Mouse (Mus musculus): ENCODE results near the gene Mboat7.
"Not testable (repeated sequence)": the region's sequence is repeated elsewhere in the genome, so short reads cannot be mapped to it uniquely, and the experiment has no call there.

Gene Mboat7

GRCm38 (mm10) chr7:3692987-3693808 lies at the start of gene Mboat7:
TSS of gene Mboat7 (minus strand) at chr7:3693523.
- peak; percentile 98 for DNase-seq

DNA sequence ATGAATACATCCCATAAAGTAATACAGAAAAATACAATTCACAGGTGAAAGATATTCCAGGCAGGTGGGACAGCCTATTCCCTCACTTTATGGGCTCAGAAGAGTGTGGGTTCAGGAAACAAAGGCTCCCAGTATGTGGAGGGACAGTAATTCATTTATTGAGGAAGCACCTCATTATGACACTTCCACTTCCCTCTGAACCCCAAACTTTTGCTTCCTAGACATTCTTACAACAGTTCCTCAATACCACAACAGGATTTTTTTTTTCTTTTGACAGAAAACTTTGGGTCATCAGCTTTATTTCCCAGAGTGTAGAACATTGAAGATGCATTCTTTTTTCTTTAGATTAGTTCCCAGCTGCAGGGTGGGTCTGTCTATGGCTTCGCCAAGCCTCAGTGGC lies 39.4 kb upstream of the Mboat7 start:
- not testable (repeated sequence) for DNase-seq

DNA sequence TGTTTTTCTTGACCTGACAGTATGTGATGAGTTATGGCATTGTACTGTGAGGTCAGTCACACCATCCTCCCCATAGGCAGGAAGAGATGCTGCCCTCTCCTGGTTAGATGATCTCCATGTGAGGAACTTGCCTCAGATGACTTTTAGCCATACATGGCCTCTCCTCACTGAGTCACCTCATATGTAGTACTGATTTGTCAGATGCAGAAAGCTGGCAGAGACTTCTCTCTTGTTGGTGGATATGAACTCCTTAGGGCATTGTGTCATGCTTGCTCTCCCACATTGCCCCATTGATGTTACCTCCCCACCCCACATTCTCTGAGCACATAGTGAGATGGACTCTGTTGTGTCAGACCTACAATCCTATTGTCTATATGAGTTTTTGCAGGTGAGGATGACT lies 32.1 kb upstream of the Mboat7 start:
- not testable (repeated sequence) for DNase-seq

GRCm38 (mm10) chr7:3720268-3720667 lies 26.9 kb upstream of the Mboat7 start, which contains the start of gene Pirb:
TSS of gene Pirb (minus strand) at chr7:3720391.
- not testable (repeated sequence) for DNase-seq

DNA sequence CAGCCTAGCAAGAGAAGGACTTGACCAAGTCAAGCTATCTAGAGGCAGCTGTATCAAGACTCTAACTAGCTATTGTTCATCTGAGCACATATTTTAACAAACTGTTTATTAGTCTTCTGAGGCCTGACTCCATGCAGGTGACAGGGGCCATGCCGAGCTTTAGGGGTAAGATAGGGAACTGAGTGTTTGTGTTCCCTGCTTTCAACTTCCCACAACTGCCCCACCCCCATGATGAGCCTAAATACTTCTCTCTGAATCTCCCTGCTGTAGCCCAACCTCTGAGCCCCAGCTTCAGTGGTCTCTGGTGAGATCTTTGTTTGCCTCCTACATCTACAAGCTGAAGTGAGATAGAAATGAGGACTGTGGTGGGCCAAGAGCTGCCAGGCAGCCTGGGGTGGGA lies 21.9 kb upstream of the Mboat7 start:
- DNase-seq, result no peak

DNA sequence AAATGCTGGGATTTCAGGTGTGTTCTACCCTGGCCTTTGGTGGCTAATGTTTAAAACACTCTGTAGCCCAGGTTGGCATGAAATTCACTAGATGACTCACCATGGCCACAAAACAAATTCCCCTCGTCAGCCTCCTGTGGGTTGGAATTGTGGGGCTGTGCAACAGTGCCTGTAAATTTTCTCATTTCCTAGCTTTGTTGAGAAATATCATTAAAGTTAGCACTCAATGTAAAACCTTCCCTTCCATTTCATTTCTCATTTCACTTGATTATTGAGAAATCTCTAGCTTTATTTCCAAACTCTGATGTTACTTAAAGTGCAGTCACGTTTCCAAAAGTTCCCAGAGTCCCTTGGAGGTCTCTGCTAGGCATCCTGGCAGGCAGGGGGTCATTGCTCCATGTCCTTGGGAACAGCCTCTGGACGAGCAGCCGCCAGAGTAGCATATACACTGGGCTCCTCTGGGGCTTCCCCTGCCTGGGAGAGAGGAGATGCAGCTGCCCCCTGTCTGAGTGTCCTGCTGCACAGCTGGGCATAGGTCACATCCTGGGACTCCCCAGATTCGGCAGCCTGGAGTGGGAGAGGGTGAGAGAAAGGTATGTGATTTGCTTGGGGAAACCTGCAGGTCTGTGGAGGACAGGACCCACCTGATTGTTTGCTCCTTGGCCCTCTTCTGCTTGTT lies 19.1 kb upstream of the Mboat7 start:
- DNase-seq, result no peak

DNA sequence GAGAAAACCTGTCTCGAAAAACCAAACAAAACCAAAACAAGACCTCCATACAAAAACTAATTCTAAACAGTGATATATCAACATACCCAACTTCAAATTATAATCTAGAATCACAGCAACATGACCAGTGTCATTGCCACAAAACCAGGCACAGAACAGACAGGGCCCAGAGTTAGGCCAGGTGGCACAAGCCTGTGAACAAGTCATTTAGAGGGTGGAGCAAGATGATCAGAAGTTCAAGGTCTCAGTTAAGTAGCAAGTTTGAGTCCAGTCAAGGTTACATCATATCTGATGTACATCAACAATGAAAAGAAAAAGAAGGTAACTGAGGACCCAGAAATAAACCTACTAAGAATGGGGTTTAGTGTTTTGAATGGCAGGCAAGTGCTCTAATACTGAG lies 15.7 kb upstream of the Mboat7 start:
- no peak for DNase-seq

- not testable (repeated sequence) for DNase-seq
Observed at GRCm38 (mm10) chr7:3708447-3708980, 15.2 kb upstream of the Mboat7 start.

DNA sequence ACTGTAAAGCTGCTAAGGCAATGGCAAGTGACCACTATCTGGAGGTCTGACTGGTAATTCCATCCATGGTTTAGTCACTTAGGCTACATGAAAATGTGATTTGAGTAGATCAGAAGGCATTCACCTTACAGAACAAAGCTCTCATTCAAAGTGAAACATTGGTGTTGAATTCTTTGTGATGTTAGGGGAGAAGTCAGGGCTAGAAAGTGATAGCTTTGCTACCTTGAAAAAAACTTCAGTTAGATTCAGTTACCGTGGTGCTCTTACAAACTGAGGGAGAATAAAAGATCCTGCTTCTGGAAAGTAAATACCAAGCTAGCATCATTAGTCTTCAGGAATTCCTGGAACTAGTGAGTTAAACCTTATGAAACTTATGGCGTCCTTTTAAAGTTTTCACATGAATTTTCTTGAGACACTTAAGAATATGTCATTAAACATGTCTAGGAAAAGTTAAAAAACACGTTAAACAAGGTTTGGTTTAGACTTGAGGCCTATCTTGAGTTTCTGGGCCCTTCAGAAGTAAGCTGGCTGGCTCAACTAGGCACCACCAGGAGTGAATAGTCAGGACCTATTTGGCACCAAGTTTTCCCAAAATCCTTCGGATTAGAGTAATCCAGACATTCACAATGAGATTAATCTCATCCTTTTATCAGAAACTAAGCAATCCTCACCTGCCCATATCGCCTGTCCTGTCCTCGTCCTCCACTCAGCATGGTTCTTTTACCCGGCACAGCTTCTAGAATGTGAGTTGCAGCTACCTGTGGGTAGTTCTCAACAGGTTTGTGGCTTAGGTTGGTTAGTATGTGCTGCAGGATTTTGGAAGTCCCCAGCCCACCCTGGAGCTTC lies 14.5 kb upstream of the Mboat7 start:
- DNase-seq, result no peak

DNA sequence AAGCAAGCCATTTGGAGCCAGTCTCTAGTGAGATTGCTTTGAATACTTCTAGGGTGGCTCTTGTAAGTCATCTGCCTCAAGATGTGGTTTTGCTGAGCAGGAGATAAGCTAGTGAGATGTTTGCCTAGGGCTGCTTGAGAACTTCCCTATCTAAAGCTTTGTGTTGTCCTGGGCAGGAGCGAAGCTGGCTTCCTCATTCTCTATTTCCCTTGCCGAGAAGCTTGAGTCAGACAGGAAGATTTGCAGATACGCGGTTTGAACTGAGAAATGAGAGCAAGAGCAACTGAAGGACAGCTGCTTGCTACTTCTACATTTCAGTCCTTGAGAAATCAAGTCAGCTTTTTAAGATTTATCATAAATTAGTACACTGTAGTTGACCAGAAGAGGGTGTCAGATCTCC lies 13.7 kb upstream of the Mboat7 start:
- DNase-seq, result no peak

DNA sequence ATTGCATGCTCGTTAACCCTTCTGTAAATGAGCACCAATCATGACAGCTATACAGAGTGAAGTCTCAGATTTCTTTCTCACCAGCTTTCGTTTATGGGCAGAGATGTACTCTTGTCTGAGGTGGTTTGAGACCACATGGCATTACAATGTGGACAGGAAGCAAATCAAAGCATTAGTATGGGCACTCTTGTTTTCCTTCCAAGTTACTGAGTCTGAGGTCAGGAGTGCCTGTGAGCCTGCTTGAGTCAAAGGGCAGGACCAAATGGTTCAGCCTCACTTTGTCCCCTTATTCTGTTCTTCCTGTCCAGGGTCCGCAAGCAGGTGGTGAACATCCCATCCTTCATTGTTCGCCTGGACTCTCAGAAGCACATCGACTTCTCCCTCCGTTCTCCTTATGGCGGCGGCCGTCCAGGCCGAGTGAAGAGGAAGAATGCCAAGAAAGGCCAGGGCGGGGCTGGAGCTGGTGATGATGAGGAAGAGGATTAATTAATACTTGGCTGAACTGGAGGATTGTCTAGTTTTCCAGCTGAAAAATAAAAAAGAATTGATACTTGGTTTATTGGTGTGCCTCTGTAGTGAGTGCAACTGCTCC lies 13.1 kb upstream of the Mboat7 start:
- DNase-seq, result no peak

- DNase-seq, result no peak
Observed at GRCm38 (mm10) chr7:3705911-3706310, 12.6 kb upstream of the Mboat7 start.

GRCm38 (mm10) chr7:3705461-3705860 lies 12.1 kb upstream of the Mboat7 start:
- not testable (repeated sequence) for DNase-seq

DNA sequence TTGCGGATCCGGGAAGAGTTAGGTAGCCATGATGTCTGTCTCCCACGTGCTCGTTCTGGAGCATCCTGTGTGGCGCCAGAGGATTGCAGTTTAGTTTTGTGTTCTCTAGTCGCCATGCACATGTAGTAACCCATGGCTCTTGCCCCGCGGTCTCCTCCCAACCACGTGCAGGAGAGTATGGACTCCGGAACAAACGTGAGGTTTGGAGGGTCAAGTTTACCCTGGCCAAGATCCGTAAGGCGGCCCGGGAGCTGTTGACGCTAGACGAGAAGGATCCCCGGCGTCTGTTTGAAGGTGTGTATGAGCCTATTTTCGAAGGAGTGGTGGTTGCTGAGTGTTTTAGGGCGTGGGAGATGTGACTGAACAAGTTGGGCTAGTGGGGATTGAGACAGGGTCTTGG lies 11.2 kb upstream of the Mboat7 start:
- DNase-seq, result no peak

GRCm38 (mm10) chr7:3703879-3704441 lies 10.6 kb upstream of the Mboat7 start, which contains the start of gene Rps9:
TSS of gene Rps9 (plus strand) at chr7:3703993.
- peak; percentile 98 for DNase-seq

- no peak for DNase-seq
Observed at GRCm38 (mm10) chr7:3703148-3703878, 10.0 kb upstream of the Mboat7 start.

DNA sequence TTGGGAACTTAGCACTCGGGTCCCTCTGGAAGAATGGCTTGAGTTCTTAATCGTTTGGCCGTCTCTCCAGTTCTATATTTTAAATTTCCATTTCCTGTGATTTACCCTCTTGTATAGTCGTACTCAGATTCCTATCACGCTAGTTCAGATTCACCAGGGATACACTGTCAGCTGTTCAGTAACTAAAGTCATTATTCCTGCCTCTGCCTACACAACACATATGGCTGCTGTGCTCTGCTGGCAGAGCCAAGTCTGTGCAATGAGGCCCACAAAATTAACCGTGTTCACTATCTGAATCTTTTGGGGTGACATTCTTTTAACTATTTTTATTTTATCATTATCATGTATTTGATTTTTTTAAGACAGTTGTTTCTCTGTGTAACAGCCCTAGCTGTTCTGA lies 5.1 kb upstream of the Mboat7 start:
- no peak for DNase-seq

GRCm38 (mm10) chr7:3694949-3695305 lies 1.6 kb upstream of the Mboat7 start:
- peak; percentile 29 for DNase-seq

GRCm38 (mm10) chr7:3694076-3694948 lies 989 bp upstream of the Mboat7 start:
- peak; percentile 86 for DNase-seq

DNA sequence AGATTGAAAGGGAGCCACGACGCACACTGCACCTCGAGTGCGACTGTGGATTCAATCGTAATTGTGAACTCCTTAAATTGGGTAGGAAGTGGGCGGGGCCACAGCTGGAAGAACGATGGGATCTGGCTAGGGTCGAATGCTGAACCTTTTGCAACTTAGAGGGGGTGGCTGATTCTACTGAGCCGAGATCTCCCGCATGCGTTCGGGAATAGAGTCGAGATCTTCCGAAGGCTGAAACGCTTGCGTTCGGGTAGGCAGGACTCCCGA lies 419 bp upstream of the Mboat7 start:
- no peak for DNase-seq
